ENCODE assay signal across 8 mouse cellular contexts in genomic region chr2:18766821-18767541, GRCm38 (mm10).
DNase-seq lines count a peak whose midpoint lies in the region; ATAC-seq lines count a peak whose summit lies in the region.

No protein-coding gene starts in this region.

- H3K36me3 ChIP-seq in hindbrain, embryonic 15.5 days, result no peaks in the 10 kb centered on the region

- peak overlapping the region; percentile 92 for H3K9ac ChIP-seq in hindbrain, embryonic 15.5 days

- peak overlapping the region; percentile 62 for H3K4me2 ChIP-seq in hindbrain, embryonic 15.5 days

- WGBS in hindbrain, embryonic 15.5 days, result under 1% methylated on average over 56 of the region's 56 CpGs

- ATAC-seq in hindbrain, embryonic 15.5 days (ENCODE audit: low FRiP score, low read depth), result peak; percentile 93

- peak overlapping the region; percentile 94 for H3K27ac ChIP-seq in hindbrain, embryonic 15.5 days (replicated peaks)

- no peaks in the 10 kb centered on the region for H3K9me3 ChIP-seq in hindbrain, embryonic 15.5 days

- peak; percentile 77 for DNase-seq in R1 (ENCODE audit: low read depth, low spot score)
- DNase-seq in cerebellum, postnatal 36 days, result peak; percentile 78
- peak; percentile 74 for DNase-seq in frontal cortex, postnatal 36 days (ENCODE audit: low spot score in 2 of 2)
- DNase-seq in left cerebral cortex, adult 11 months (ENCODE audit: low spot score), result peak; percentile 25
- DNase-seq in lung, postnatal 36 days, result peak; percentile 91
- peak; percentile 89 for DNase-seq in retina, embryonic 14.5 days (ENCODE audit: low spot score)
- peak; percentile 78 to 81 for DNase-seq in thymus, postnatal 36 days

- H3K27me3 ChIP-seq in hindbrain, embryonic 15.5 days, result no peaks in the 10 kb centered on the region

- H3K4me1 ChIP-seq in hindbrain, embryonic 15.5 days (replicated peaks), result 0 out of 2 replicates have a peak, but pooled peaks cover 5% of the 10 kb centered on the region

- H3K4me3 ChIP-seq in hindbrain, embryonic 15.5 days, result peak overlapping the region; percentile 74

Comparison
In these comparisons a context has a peak if more than half of its experiments do, and no peak if none do; other contexts are left out.
1. Peak in every context shown above with its lines: DNase-seq, ATAC-seq, H3K4me3 ChIP-seq and H3K27ac ChIP-seq.
2. DNase-seq: peak in every context shown above with its lines; median percentile 91 in lung, postnatal 36 days; 89 in retina, embryonic 14.5 days; 80 in thymus, postnatal 36 days; 78 in cerebellum, postnatal 36 days; 77 in R1; 74 in frontal cortex, postnatal 36 days; 25 in left cerebral cortex, adult 11 months.